Mouse (Mus musculus): ENCODE measurements around the gene Dnajb5.

- no peak for TF ChIP-seq CTCF (IDR thresholded peaks at IDR 0.05; ENCODE audit: low read depth, low read length)
- TF ChIP-seq EP300 (IDR thresholded peaks at IDR 0.05; ENCODE audit: insufficient read depth, low read depth, low read length), result no peak
Observed at GRCm38 (mm10) chr4:43001272-43001671, 51.7 kb downstream of the Dnajb5 start.

Data from ES-Bruce4 (cell line).